Mouse (Mus musculus): ENCODE measurements around the gene Pdzd7. TPM values are rescaled to one million over a fixed set of nuclear protein-coding genes. Genes with fewer than 3 reads are reported as not detected.

The Pdzd7 gene
- polyA plus RNA-seq, 1 experiment from 2014 or later: 0.42 TPM

GRCm38 (mm10) chr19:44980787-44981186 is 64.7 kb downstream of the Pdzd7 start:
- Histone ChIP-seq H3K36me3 (ENCODE audit: control insufficient read depth, insufficient read depth, low read length) (peaks cover 80% of the 10 kb centered on the region), H3K27me3 (replicated peaks; ENCODE audit: control insufficient read depth, insufficient read depth, low read length) (no peaks in the 10 kb centered on the region)

DNA sequence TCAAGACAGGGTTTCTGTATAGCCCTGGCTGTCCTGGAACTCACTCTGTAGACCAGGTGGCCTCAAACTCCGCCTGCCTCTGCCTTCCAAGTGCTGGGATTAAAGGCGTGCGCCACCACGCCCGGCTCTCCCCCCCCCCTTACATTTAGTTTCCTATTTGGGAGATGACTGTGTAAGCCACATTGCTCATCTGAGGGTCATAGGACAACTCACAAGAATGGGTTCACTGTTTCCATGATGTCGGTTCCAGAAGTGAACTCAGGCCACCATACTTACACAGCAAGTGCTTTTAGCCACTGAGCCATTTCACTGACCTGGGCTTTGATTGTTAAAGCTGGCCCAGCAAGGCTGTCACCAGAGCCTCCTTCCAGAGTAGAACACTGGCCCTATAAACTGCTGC is 68.4 kb downstream of the Pdzd7 start:
- peaks cover 98% of the 10 kb centered on the region for H3K36me3 ChIP-seq (ENCODE audit: control insufficient read depth, insufficient read depth, low read length)
- no peaks in the 10 kb centered on the region for H3K27me3 ChIP-seq (replicated peaks; ENCODE audit: control insufficient read depth, insufficient read depth, low read length)
- H3K27ac ChIP-seq (ENCODE audit: low read depth): no peak overlapping the region
- ATAC-seq (replicated peaks; ENCODE audit: low FRiP score, low TSS enrichment, low read depth) (no peak), DNase-seq (ENCODE audit: low spot score) (no peak)
- no peaks in the 10 kb centered on the region for H3K4me1 ChIP-seq (replicated peaks; ENCODE audit: control insufficient read depth, insufficient read depth, low read length)
- H3K4me2 ChIP-seq (ENCODE audit: low read length): no peak overlapping the region
- no peak overlapping the region for H3K9ac ChIP-seq (ENCODE audit: low read length)
- H3K9me3 ChIP-seq (ENCODE audit: control insufficient read depth, low read length): no peaks in the 10 kb centered on the region
- WGBS: 88% methylated on average over 6 of the region's 6 CpGs
- no peak overlapping the region for H3K4me3 ChIP-seq (ENCODE audit: low read depth, low read length)

More at GRCm38 (mm10) chr19:44980787-44981186, 64.7 kb downstream of the Pdzd7 start:
- H3K4me2 ChIP-seq (ENCODE audit: low read length): no peak overlapping the region
- H3K4me3 ChIP-seq (ENCODE audit: low read depth, low read length): no peak overlapping the region
- WGBS: 95% methylated on average over 2 of the region's 2 CpGs
- H3K9ac ChIP-seq (ENCODE audit: low read length): no peak overlapping the region
- ATAC-seq (replicated peaks; ENCODE audit: low FRiP score, low TSS enrichment, low read depth) (no peak), DNase-seq (ENCODE audit: low spot score) (no peak)
- no peaks in the 10 kb centered on the region for H3K9me3 ChIP-seq (ENCODE audit: control insufficient read depth, low read length)
- no peak overlapping the region for H3K27ac ChIP-seq (ENCODE audit: low read depth)
- H3K4me1 ChIP-seq (replicated peaks; ENCODE audit: control insufficient read depth, insufficient read depth, low read length): no peaks in the 10 kb centered on the region

Other genes starting within 250 kb of the Pdzd7 start
- gene Slf2, start 114.6 kb downstream of the Pdzd7 start, polyA plus RNA-seq (2014; fragmentation: Nextera tagmentation; extraction: Ambion mirVana): 54.1 and 60.8 TPM in 2 replicates
- gene Sema4g, start 56.6 kb downstream of the Pdzd7 start, polyA plus RNA-seq (2014; fragmentation: Nextera tagmentation; extraction: Ambion mirVana): 14.5 and 16.3 TPM in 2 replicates
- 16.7 and 18.4 TPM in 2 replicates for gene Twnk, start 40.1 kb downstream of the Pdzd7 start, polyA plus RNA-seq (2014; fragmentation: Nextera tagmentation; extraction: Ambion mirVana)
- gene Mrpl43, start 39.3 kb downstream of the Pdzd7 start, polyA plus RNA-seq (2014; fragmentation: Nextera tagmentation; extraction: Ambion mirVana): 65.4 and 70.3 TPM in 2 replicates
- gene Lzts2, start 31.3 kb downstream of the Pdzd7 start, polyA plus RNA-seq (2014; fragmentation: Nextera tagmentation; extraction: Ambion mirVana): 50.6 and 52.1 TPM in 2 replicates
- 23.4 and 24.5 TPM in 2 replicates for gene Sfxn3, start 1.8 kb upstream of the Pdzd7 start, polyA plus RNA-seq (2014; fragmentation: Nextera tagmentation; extraction: Ambion mirVana)
- gene Kazald1, start 29.5 kb upstream of the Pdzd7 start, polyA plus RNA-seq (2014; fragmentation: Nextera tagmentation; extraction: Ambion mirVana): 0.69 and 1.8 TPM in 2 replicates
- gene Tlx1, start 105.0 kb upstream of the Pdzd7 start, polyA plus RNA-seq (2014; fragmentation: Nextera tagmentation; extraction: Ambion mirVana): 0.16 TPM in 1 of 2 replicates, not detected in the other
- not detected in 2 replicates for gene Lbx1, start 190.1 kb upstream of the Pdzd7 start, polyA plus RNA-seq (2014; fragmentation: Nextera tagmentation; extraction: Ambion mirVana)